Mouse (Mus musculus): Measurements from ENCODE around the gene Zfp217.
A peak's percentile ranks its signal among the peaks of the same experiment; 100 is the strongest.

Zfp217 gene

GRCm38 (mm10) chr2:170151470-170151869, 3.6 kb upstream of the Zfp217 start:
- Histone ChIP-seq H3K4me1 (replicated peaks; ENCODE audit: low read depth, low read length) (peaks cover 40% of the 10 kb centered on the region), H3K4me3 (replicated peaks; ENCODE audit: low read length) (no peak overlapping the region), H3K36me3 (ENCODE audit: insufficient read depth, low read length) (no peaks in the 10 kb centered on the region), H3K27me3 (ENCODE audit: insufficient read depth, low read length) (0 out of 2 replicates have a peak, but pooled peaks cover 5% of the 10 kb centered on the region), H3K9me3 (ENCODE audit: low read length) (no peaks in the 10 kb centered on the region)
- no peak for TF ChIP-seq POU5F1 (IDR thresholded peaks at IDR 0.05; ENCODE audit: borderline replicate concordance, low read length)
- TF ChIP-seq NANOG (IDR thresholded peaks at IDR 0.05; ENCODE audit: borderline replicate concordance, low read length) = no peak
- TF ChIP-seq CTCF (conservative IDR thresholded peaks at IDR 0.05; ENCODE audit: low read length) = no peak

- H3K4me1 ChIP-seq (replicated peaks; ENCODE audit: low read depth, low read length) = peaks cover 25% of the 10 kb centered on the region
- no peaks in the 10 kb centered on the region for H3K9me3 ChIP-seq (ENCODE audit: low read length)
- no peaks in the 10 kb centered on the region for H3K36me3 ChIP-seq (ENCODE audit: insufficient read depth, low read length)
- H3K27me3 ChIP-seq (ENCODE audit: insufficient read depth, low read length) = no peaks in the 10 kb centered on the region
- H3K4me3 ChIP-seq (replicated peaks; ENCODE audit: low read length) = no peak overlapping the region
- TF ChIP-seq NANOG (IDR thresholded peaks at IDR 0.05; ENCODE audit: borderline replicate concordance, low read length) = no peak
These were observed 925 bp upstream of the Zfp217 start for GRCm38 (mm10) chr2:170148828-170149227.

DNA sequence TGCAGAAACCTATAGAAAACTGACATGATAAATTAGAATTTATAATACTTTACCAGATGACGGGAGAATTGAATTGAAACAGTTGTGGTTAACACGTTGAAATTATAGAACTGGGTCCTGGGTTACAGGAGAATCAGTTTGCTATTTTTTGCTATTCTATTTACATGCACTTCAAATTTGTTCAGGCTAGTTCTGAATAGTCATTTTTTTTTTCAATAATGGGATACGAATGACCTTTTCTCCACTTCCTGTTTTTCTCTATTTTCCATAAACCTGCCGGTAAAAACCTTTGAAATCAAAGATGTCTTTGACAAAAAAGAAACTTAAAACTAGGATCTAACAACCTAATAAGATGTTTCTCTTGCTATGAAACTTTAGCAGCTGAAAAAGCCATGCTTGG, 733 bp downstream of the Zfp217 start:
- H3K9me3 ChIP-seq (ENCODE audit: low read length) = no peaks in the 10 kb centered on the region
- peaks cover 23% of the 10 kb centered on the region for H3K4me1 ChIP-seq (replicated peaks; ENCODE audit: low read depth, low read length)

DNA sequence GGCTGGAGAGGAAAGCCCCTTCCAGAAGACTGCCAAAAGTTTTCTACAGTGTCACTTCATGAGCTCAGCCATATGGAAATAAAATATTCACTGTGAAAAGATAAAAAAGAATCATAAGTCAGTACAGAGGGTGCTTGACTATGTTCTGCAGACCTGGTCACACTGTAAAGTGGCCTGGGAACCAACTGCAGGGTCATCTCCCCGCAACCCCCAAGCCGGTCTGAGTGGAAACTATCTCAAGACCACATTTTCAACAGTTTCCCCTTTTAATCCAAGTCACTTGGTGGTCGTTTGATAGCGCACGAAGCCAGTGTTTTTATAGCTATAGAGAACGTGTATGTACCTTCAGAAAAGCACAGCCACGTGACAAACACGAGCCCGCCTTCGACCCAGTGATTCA, 3.6 kb downstream of the Zfp217 start:
- Histone ChIP-seq H3K9me3 (ENCODE audit: low read length) (no peaks in the 10 kb centered on the region), H3K4me3 (replicated peaks; ENCODE audit: low read length) (no peak overlapping the region), H3K4me1 (replicated peaks; ENCODE audit: low read depth, low read length) (peaks cover 48% of the 10 kb centered on the region), H3K27me3 (ENCODE audit: insufficient read depth, low read length) (no peaks in the 10 kb centered on the region), H3K36me3 (ENCODE audit: insufficient read depth, low read length) (no peaks in the 10 kb centered on the region)
- no peak for TF ChIP-seq CTCF (conservative IDR thresholded peaks at IDR 0.05; ENCODE audit: low read length)
- TF ChIP-seq POU5F1 (IDR thresholded peaks at IDR 0.05; ENCODE audit: borderline replicate concordance, low read length) = no peak
- no peak for TF ChIP-seq NANOG (IDR thresholded peaks at IDR 0.05; ENCODE audit: borderline replicate concordance, low read length)

More for the DNA sequence above, 733 bp downstream of the Zfp217 start:
- no peaks in the 10 kb centered on the region for H3K27me3 ChIP-seq (ENCODE audit: insufficient read depth, low read length)
- no peak for TF ChIP-seq NANOG (IDR thresholded peaks at IDR 0.05; ENCODE audit: borderline replicate concordance, low read length)
- TF ChIP-seq CTCF (conservative IDR thresholded peaks at IDR 0.05; ENCODE audit: low read length) = no peak
- TF ChIP-seq POU5F1 (IDR thresholded peaks at IDR 0.05; ENCODE audit: borderline replicate concordance, low read length) = no peak
- no peaks in the 10 kb centered on the region for H3K36me3 ChIP-seq (ENCODE audit: insufficient read depth, low read length)
- H3K4me3 ChIP-seq (replicated peaks; ENCODE audit: low read length) = no peak overlapping the region

DNA sequence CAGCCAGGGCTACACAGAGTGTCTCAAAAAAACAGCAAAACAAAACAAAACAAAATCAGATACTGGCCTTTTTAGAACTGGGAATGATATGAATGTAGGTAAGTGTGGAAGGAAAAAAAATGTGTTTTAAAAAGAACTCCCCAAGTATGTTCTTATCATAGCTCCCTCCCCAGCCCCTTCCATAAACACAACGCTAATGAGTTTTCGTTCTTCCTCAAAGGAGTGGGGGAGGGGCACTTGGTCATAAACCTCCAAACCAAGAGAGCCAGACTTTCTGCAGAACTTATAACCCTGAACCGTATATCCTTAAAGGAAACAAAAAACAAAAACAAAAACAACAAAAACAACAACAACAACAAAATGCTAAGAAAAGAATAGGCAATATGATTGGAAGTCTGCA, 4.0 kb downstream of the Zfp217 start:
- no peaks in the 10 kb centered on the region for H3K9me3 ChIP-seq (ENCODE audit: low read length)
- no peaks in the 10 kb centered on the region for H3K27me3 ChIP-seq (ENCODE audit: insufficient read depth, low read length)
- H3K36me3 ChIP-seq (ENCODE audit: insufficient read depth, low read length) = no peaks in the 10 kb centered on the region
- H3K4me1 ChIP-seq (replicated peaks; ENCODE audit: low read depth, low read length) = peaks cover 53% of the 10 kb centered on the region
- H3K4me3 ChIP-seq (replicated peaks; ENCODE audit: low read length) = no peak overlapping the region
- TF ChIP-seq NANOG (IDR thresholded peaks at IDR 0.05; ENCODE audit: borderline replicate concordance, low read length) (no peak), POU5F1 (IDR thresholded peaks at IDR 0.05; ENCODE audit: borderline replicate concordance, low read length) (no peak), CTCF (conservative IDR thresholded peaks at IDR 0.05; ENCODE audit: low read length) (no peak)

- Histone ChIP-seq H3K4me3 (replicated peaks; ENCODE audit: low read length) (no peak overlapping the region), H3K4me1 (replicated peaks; ENCODE audit: low read depth, low read length) (peaks cover 63% of the 10 kb centered on the region), H3K27me3 (ENCODE audit: insufficient read depth, low read length) (no peaks in the 10 kb centered on the region), H3K36me3 (ENCODE audit: insufficient read depth, low read length) (no peaks in the 10 kb centered on the region), H3K9me3 (ENCODE audit: low read length) (no peaks in the 10 kb centered on the region)
- no peak for TF ChIP-seq POU5F1 (IDR thresholded peaks at IDR 0.05; ENCODE audit: borderline replicate concordance, low read length)
These were observed 5.4 kb downstream of the Zfp217 start for GRCm38 (mm10) chr2:170142542-170142941.

- no peaks in the 10 kb centered on the region for H3K9me3 ChIP-seq (ENCODE audit: low read length)
- H3K4me3 ChIP-seq (replicated peaks; ENCODE audit: low read length) = no peak overlapping the region
- no peaks in the 10 kb centered on the region for H3K27me3 ChIP-seq (ENCODE audit: insufficient read depth, low read length)
- TF ChIP-seq POU5F1 (IDR thresholded peaks at IDR 0.05; ENCODE audit: borderline replicate concordance, low read length) (no peak), CTCF (conservative IDR thresholded peaks at IDR 0.05; ENCODE audit: low read length) (no peak), NANOG (IDR thresholded peaks at IDR 0.05; ENCODE audit: borderline replicate concordance, low read length) (no peak)
- peaks cover 71% of the 10 kb centered on the region for H3K4me1 ChIP-seq (replicated peaks; ENCODE audit: low read depth, low read length)
- no peaks in the 10 kb centered on the region for H3K36me3 ChIP-seq (ENCODE audit: insufficient read depth, low read length)
These were observed 6.4 kb downstream of the Zfp217 start for GRCm38 (mm10) chr2:170141481-170141880.

- peak overlapping the region; percentile 51 for H3K4me3 ChIP-seq (replicated peaks; ENCODE audit: low read length)
- no peaks in the 10 kb centered on the region for H3K9me3 ChIP-seq (ENCODE audit: low read length)
- TF ChIP-seq POU5F1 (IDR thresholded peaks at IDR 0.05; ENCODE audit: borderline replicate concordance, low read length) (no peak), NANOG (IDR thresholded peaks at IDR 0.05; ENCODE audit: borderline replicate concordance, low read length) (no peak)
- H3K36me3 ChIP-seq (ENCODE audit: insufficient read depth, low read length) = no peaks in the 10 kb centered on the region
- no peaks in the 10 kb centered on the region for H3K27me3 ChIP-seq (ENCODE audit: insufficient read depth, low read length)
- H3K4me1 ChIP-seq (replicated peaks; ENCODE audit: low read depth, low read length) = peaks cover 86% of the 10 kb centered on the region
These were observed 8.4 kb downstream of the Zfp217 start for GRCm38 (mm10) chr2:170139411-170140046.

GRCm38 (mm10) chr2:170136928-170137327, 11.0 kb downstream of the Zfp217 start:
- Histone ChIP-seq H3K9me3 (ENCODE audit: low read length) (no peaks in the 10 kb centered on the region), H3K4me1 (replicated peaks; ENCODE audit: low read depth, low read length) (peaks cover 90% of the 10 kb centered on the region), H3K4me3 (replicated peaks; ENCODE audit: low read length) (no peak overlapping the region), H3K27me3 (ENCODE audit: insufficient read depth, low read length) (no peaks in the 10 kb centered on the region), H3K36me3 (ENCODE audit: insufficient read depth, low read length) (no peaks in the 10 kb centered on the region)
- TF ChIP-seq POU5F1 (IDR thresholded peaks at IDR 0.05; ENCODE audit: borderline replicate concordance, low read length) = no peak
- TF ChIP-seq CTCF (conservative IDR thresholded peaks at IDR 0.05; ENCODE audit: low read length) = no peak
- no peak for TF ChIP-seq NANOG (IDR thresholded peaks at IDR 0.05; ENCODE audit: borderline replicate concordance, low read length)
